Mouse (Mus musculus): ENCODE data around the gene Pknox2. TPM values are rescaled to one million over a fixed set of nuclear protein-coding genes. Genes with fewer than 3 reads are reported as not detected.

The Pknox2 gene
- total RNA-seq, 2 experiments from 2014 or later, result 0.09 to 0.58 TPM

GRCm38 (mm10) chr9:37017169-37017568 lies 130.0 kb downstream of the Pknox2 start:
- no peak for ATAC-seq (replicated peaks; ENCODE audit: low FRiP score, poor library complexity, severe bottlenecking)

GRCm38 (mm10) chr9:37016165-37016564 lies 131.0 kb downstream of the Pknox2 start:
- ATAC-seq (replicated peaks; ENCODE audit: low FRiP score, poor library complexity, severe bottlenecking), result no peak

- no peak for ATAC-seq (replicated peaks; ENCODE audit: low FRiP score, poor library complexity, severe bottlenecking)
Measured at GRCm38 (mm10) chr9:37013565-37013964, 133.6 kb downstream of the Pknox2 start.

GRCm38 (mm10) chr9:37008090-37008489 lies 139.1 kb downstream of the Pknox2 start:
- ATAC-seq (replicated peaks; ENCODE audit: low FRiP score, poor library complexity, severe bottlenecking), result no peak

- no peak for ATAC-seq (replicated peaks; ENCODE audit: low FRiP score, poor library complexity, severe bottlenecking)
Measured at GRCm38 (mm10) chr9:37004676-37005075, 142.5 kb downstream of the Pknox2 start.

- ATAC-seq (replicated peaks; ENCODE audit: low FRiP score, poor library complexity, severe bottlenecking), result no peak
Measured at GRCm38 (mm10) chr9:37001935-37002535, 145.2 kb downstream of the Pknox2 start.

GRCm38 (mm10) chr9:36999393-36999792 lies 147.8 kb downstream of the Pknox2 start:
- ATAC-seq (replicated peaks; ENCODE audit: low FRiP score, poor library complexity, severe bottlenecking), result no peak

GRCm38 (mm10) chr9:36990626-36991368 lies 156.4 kb downstream of the Pknox2 start:
- ATAC-seq (replicated peaks; ENCODE audit: low FRiP score, poor library complexity, severe bottlenecking), result no peak

- no peak for ATAC-seq (replicated peaks; ENCODE audit: low FRiP score, poor library complexity, severe bottlenecking)
Measured at GRCm38 (mm10) chr9:36989991-36990390, 157.2 kb downstream of the Pknox2 start.

- no peak for ATAC-seq (replicated peaks; ENCODE audit: low FRiP score, poor library complexity, severe bottlenecking)
Measured at GRCm38 (mm10) chr9:36985233-36985632, 162.0 kb downstream of the Pknox2 start.

GRCm38 (mm10) chr9:36976596-36977362 lies 170.4 kb downstream of the Pknox2 start:
- no peak for ATAC-seq (replicated peaks; ENCODE audit: low FRiP score, poor library complexity, severe bottlenecking)

- ATAC-seq (replicated peaks; ENCODE audit: low FRiP score, poor library complexity, severe bottlenecking), result no peak
Measured at GRCm38 (mm10) chr9:36973486-36974227, 173.6 kb downstream of the Pknox2 start.

GRCm38 (mm10) chr9:36972089-36972488 lies 175.1 kb downstream of the Pknox2 start:
- ATAC-seq (replicated peaks; ENCODE audit: low FRiP score, poor library complexity, severe bottlenecking), result no peak

GRCm38 (mm10) chr9:36971066-36971465 lies 176.1 kb downstream of the Pknox2 start:
- ATAC-seq (replicated peaks; ENCODE audit: low FRiP score, poor library complexity, severe bottlenecking), result no peak

- peak; percentile 79 for ATAC-seq (replicated peaks; ENCODE audit: low FRiP score, poor library complexity, severe bottlenecking)
Measured at GRCm38 (mm10) chr9:36970651-36971050, 176.6 kb downstream of the Pknox2 start.

GRCm38 (mm10) chr9:36969131-36969530 lies 178.1 kb downstream of the Pknox2 start:
- no peak for ATAC-seq (replicated peaks; ENCODE audit: low FRiP score, poor library complexity, severe bottlenecking)

- 0 out of 2 replicates have a peak, but pooled peaks have one; percentile 33 for ATAC-seq (replicated peaks; ENCODE audit: low FRiP score, poor library complexity, severe bottlenecking)
Measured at GRCm38 (mm10) chr9:36968713-36969112, 178.5 kb downstream of the Pknox2 start.

- ATAC-seq (replicated peaks; ENCODE audit: low FRiP score, poor library complexity, severe bottlenecking), result no peak
Measured at GRCm38 (mm10) chr9:36968236-36968635, 179.0 kb downstream of the Pknox2 start.

- no peak for ATAC-seq (replicated peaks; ENCODE audit: low FRiP score, poor library complexity, severe bottlenecking)
Measured at GRCm38 (mm10) chr9:36965720-36966119, 181.5 kb downstream of the Pknox2 start.

- no peak for ATAC-seq (replicated peaks; ENCODE audit: low FRiP score, poor library complexity, severe bottlenecking)
Measured at GRCm38 (mm10) chr9:36964230-36964629, 183.0 kb downstream of the Pknox2 start.
